Mouse (Mus musculus) brown adipose tissue, adult 24 weeks (tissue): ENCODE data around the gene Cbx7. TPM values are rescaled to one million over a fixed set of nuclear protein-coding genes. Genes with fewer than 3 reads are reported as not detected.
"Not testable (repeated sequence)": the region's sequence is repeated elsewhere in the genome, so short reads cannot be mapped to it uniquely, and the experiment has no call there.

Experiments
- H3K27ac ChIP-seq: fragments of 200-500 bp; replicated peaks from 2 replicates; pipeline ENCODE4 v1.5.1; 2012; ENCODE audit warnings: low read depth, mild to moderate bottlenecking, low read length
- H3K4me1 ChIP-seq: fragments of 200-500 bp; 2 replicates; pipeline ENCODE4 v1.6.1; 2012; ENCODE audit warnings: low read length, mixed read lengths; ENCODE audit not compliant: control insufficient read depth, insufficient read depth, insufficient read length
- H3K4me3 ChIP-seq: fragments of 200-500 bp; 2 replicates; pipeline ENCODE4 v1.5.1; 2012; ENCODE audit warnings: low read depth, mild to moderate bottlenecking, low read length, moderate library complexity; ENCODE audit not compliant: insufficient read depth
- polyA plus RNA-seq: library from polyadenylated mRNA; stranded (reverse); fragments of >200 nt; gene quantifications from 2 replicates; pipeline ENCODE4 v1.2.4, GENCODE M21; 2012; ENCODE audit not compliant: missing spikeins, insufficient read depth, insufficient read length

Gene Cbx7
- polyA plus RNA-seq, 1 experiment = 7.1 TPM

GRCm38 (mm10) chr15:79931496-79932141 lies 39.3 kb downstream of the Cbx7 start:
- Histone ChIP-seq H3K27ac (no peak overlapping the region), H3K4me1 (peaks cover 11% of the 10 kb centered on the region; the same call in 1 of the 2 replicates), H3K4me3 (peak overlapping the region; percentile 62)

GRCm38 (mm10) chr15:79929734-79930133 lies 41.2 kb downstream of the Cbx7 start:
- H3K4me3 ChIP-seq = no peak overlapping the region
- no peak overlapping the region for H3K27ac ChIP-seq
- peaks cover 11% of the 10 kb centered on the region; the same call in 1 of the 2 replicates for H3K4me1 ChIP-seq

- H3K27ac ChIP-seq = no peak overlapping the region
- H3K4me1 ChIP-seq = peaks cover 11% of the 10 kb centered on the region; the same call in 1 of the 2 replicates
- H3K4me3 ChIP-seq = no peak overlapping the region; the same call in 1 of the 2 replicates
Observed at GRCm38 (mm10) chr15:79928736-79929135, 42.2 kb downstream of the Cbx7 start.

- H3K4me1 ChIP-seq = peaks cover 9% of the 10 kb centered on the region; the same call in 1 of the 2 replicates
- H3K4me3 ChIP-seq = peak overlapping the region; percentile 78
- peak overlapping the region; percentile 61 for H3K27ac ChIP-seq
Observed at GRCm38 (mm10) chr15:79928316-79928715, 42.6 kb downstream of the Cbx7 start.

GRCm38 (mm10) chr15:79927637-79928122 lies 43.2 kb downstream of the Cbx7 start:
- peak overlapping the region; percentile 78 for H3K4me3 ChIP-seq
- peak overlapping the region; percentile 61 for H3K27ac ChIP-seq
- H3K4me1 ChIP-seq = peaks cover 8% of the 10 kb centered on the region; the same call in 1 of the 2 replicates

- peaks cover 6% of the 10 kb centered on the region; the same call in 1 of the 2 replicates for H3K4me1 ChIP-seq
- peak overlapping the region; percentile 78; the same call in 1 of the 2 replicates for H3K4me3 ChIP-seq
- H3K27ac ChIP-seq = no peak overlapping the region
Observed at GRCm38 (mm10) chr15:79926856-79927416, 44.0 kb downstream of the Cbx7 start.

GRCm38 (mm10) chr15:79919787-79920186 lies 51.1 kb downstream of the Cbx7 start:
- Histone ChIP-seq H3K4me1 (no peaks in the 10 kb centered on the region), H3K4me3 (no peak overlapping the region), H3K27ac (no peak overlapping the region)

GRCm38 (mm10) chr15:79918485-79918884 lies 52.4 kb downstream of the Cbx7 start:
- no peak overlapping the region for H3K27ac ChIP-seq
- H3K4me3 ChIP-seq = no peak overlapping the region
- no peaks in the 10 kb centered on the region for H3K4me1 ChIP-seq

- Histone ChIP-seq H3K4me1 (no peaks in the 10 kb centered on the region), H3K4me3 (no peak overlapping the region), H3K27ac (no peak overlapping the region)
Observed at GRCm38 (mm10) chr15:79917111-79917720, 53.7 kb downstream of the Cbx7 start.

- no peak overlapping the region for H3K4me3 ChIP-seq
- no peak overlapping the region for H3K27ac ChIP-seq
- no peaks in the 10 kb centered on the region for H3K4me1 ChIP-seq
Observed at GRCm38 (mm10) chr15:79916150-79916549, 54.8 kb downstream of the Cbx7 start.

GRCm38 (mm10) chr15:79914357-79914756 lies 56.6 kb downstream of the Cbx7 start:
- Histone ChIP-seq H3K4me3 (no peak overlapping the region), H3K27ac (no peak overlapping the region), H3K4me1 (no peaks in the 10 kb centered on the region)

- Histone ChIP-seq H3K4me3 (no peak overlapping the region), H3K4me1 (no peaks in the 10 kb centered on the region), H3K27ac (no peak overlapping the region)
Observed at GRCm38 (mm10) chr15:79913761-79914346, 57.1 kb downstream of the Cbx7 start.

- H3K4me1 ChIP-seq = no peaks in the 10 kb centered on the region
- no peak overlapping the region for H3K4me3 ChIP-seq
- no peak overlapping the region for H3K27ac ChIP-seq
Observed at GRCm38 (mm10) chr15:79911339-79911738, 59.6 kb downstream of the Cbx7 start.

- H3K27ac ChIP-seq, H3K4me1 ChIP-seq, H3K4me3 ChIP-seq: not testable (repeated sequence)
Observed at GRCm38 (mm10) chr15:79910812-79911211, 60.1 kb downstream of the Cbx7 start.

- not testable (repeated sequence) for H3K4me3 ChIP-seq, H3K27ac ChIP-seq, H3K4me1 ChIP-seq
Observed at GRCm38 (mm10) chr15:79909006-79909405, 61.9 kb downstream of the Cbx7 start.
